Mouse (Mus musculus) Patski (cell line): Measurements from ENCODE around the gene Jazf1. TPM values are rescaled to one million over a fixed set of nuclear protein-coding genes. Genes with fewer than 3 reads are reported as not detected.

ENCODE experiments used
- ATAC-seq: fragments of 100-300 bp; one replicate; pipeline ENCODE4 v1.8.0; 2021
- CTCF ChIA-PET: fragments of 350-600 bp; sonication (Branson Sonifier 250); formaldehyde crosslinking; loops from one replicate; lab custom pipeline; 2022; ENCODE audit warnings: inconsistent platforms; lab: Charles Lee
- POLR2A ChIA-PET: fragments of 350-600 bp; sonication (Branson Sonifier 250); formaldehyde crosslinking; loops from one replicate; lab custom pipeline; 2022; ENCODE audit warnings: antibody characterized with exemption, inconsistent platforms; lab: Charles Lee
- DNase-seq: peaks from one replicate; pipeline ENCODE4 v3.0.0-alpha.2; 2011; ENCODE audit warnings: low read depth, low spot score
- H3K27me3 ChIP-seq: fragments of 371-371 bp; one replicate; pipeline ENCODE4 v1.5.1; 2021
- CTCF ChIP-seq: fragments of 100-300 bp; IDR thresholded peaks from one replicate; pipeline ENCODE4 v1.5.1; 2021
- in situ Hi-C: fragments of 300-500 bp; cut with MboI; formaldehyde crosslinking; loops from 3 replicates; pipeline ENCODE4 v1.11.1; 2018; ENCODE audit warnings: low pct_unique_long_range_greater_than_20kb, mixed read lengths
- polyA plus RNA-seq: library from polyadenylated mRNA; unstranded; gene quantifications from one replicate; pipeline ENCODE4 v1.2.3, GENCODE M21; 2021

The Jazf1 gene
- polyA plus RNA-seq, 1 experiment from 2014 or later, result 15.5 TPM

- in situ Hi-C loops, result no loop called here
- H3K27me3 ChIP-seq, result no peaks in the 10 kb centered on the region
- POLR2A ChIA-PET, result no interaction called here
- DNase-seq (no peak), ATAC-seq (no peak)
- no peak for TF ChIP-seq CTCF
- CTCF ChIA-PET, result interaction anchor here (1.5 to 3.8 kb wide), 3 partner anchors 8 to 25 kb away, joined by 7 to 21 read pairs (median 9); no protein-coding TSS in a partner anchor
Observed at GRCm38 (mm10) chr6:52961660-52962490, 106.6 kb downstream of the Jazf1 start.

GRCm38 (mm10) chr6:52957730-52958129 lies 110.7 kb downstream of the Jazf1 start:
- POLR2A ChIA-PET, result interaction anchor here (0.6 kb wide), 1 partner anchor 763 kb away, joined by 4 read pairs; no protein-coding TSS in a partner anchor
- no peak for DNase-seq
- CTCF ChIA-PET, result interaction anchor here (1.3 to 5.7 kb wide), 5 partner anchors 10 to 188 kb away, joined by 4 to 46 read pairs (median 6); no protein-coding TSS in a partner anchor
- peak; percentile 94 for TF ChIP-seq CTCF
- ATAC-seq, result no peak
- H3K27me3 ChIP-seq, result no peaks in the 10 kb centered on the region
- in situ Hi-C loops, result no loop called here

- in situ Hi-C loops, result no loop called here
- no peaks in the 10 kb centered on the region for H3K27me3 ChIP-seq
- DNase-seq, result no peak
- ATAC-seq, result no peak
- TF ChIP-seq CTCF, result no peak
- ChIA-PET POLR2A (no interaction called here), CTCF (interaction anchor here (5.7 kb wide), 1 partner anchor 15 kb away, joined by 46 read pairs; no protein-coding TSS in a partner anchor)
Observed at GRCm38 (mm10) chr6:52956131-52956530, 112.3 kb downstream of the Jazf1 start.

- no peak for TF ChIP-seq CTCF
- ChIA-PET POLR2A (no interaction called here), CTCF (interaction anchor here (1.3 to 5.7 kb wide), 3 partner anchors 16 to 39 kb away, joined by 3 to 46 read pairs (median 5); no protein-coding TSS in a partner anchor)
- no peaks in the 10 kb centered on the region for H3K27me3 ChIP-seq
- DNase-seq (no peak), ATAC-seq (no peak)
- in situ Hi-C loops, result no loop called here
Observed at GRCm38 (mm10) chr6:52955304-52955703, 113.1 kb downstream of the Jazf1 start.

- ATAC-seq, result no peak
- in situ Hi-C loops, result no loop called here
- ChIA-PET POLR2A (interaction anchor here (0.6 kb wide), 1 partner anchor 710 kb away, joined by 3 read pairs; no protein-coding TSS in a partner anchor), CTCF (interaction anchor here (1.3 to 5.7 kb wide), 3 partner anchors 17 to 40 kb away, joined by 3 to 46 read pairs (median 5); no protein-coding TSS in a partner anchor)
- TF ChIP-seq CTCF, result no peak
- H3K27me3 ChIP-seq, result no peaks in the 10 kb centered on the region
- no peak for DNase-seq
Observed at GRCm38 (mm10) chr6:52954861-52955260, 113.6 kb downstream of the Jazf1 start.

- in situ Hi-C loops, result no loop called here
- no peak for ATAC-seq
- CTCF ChIA-PET, result interaction anchor here (1.3 to 5.7 kb wide), 3 partner anchors 17 to 40 kb away, joined by 3 to 46 read pairs (median 5); no protein-coding TSS in a partner anchor
- no peak for TF ChIP-seq CTCF
- no peaks in the 10 kb centered on the region for H3K27me3 ChIP-seq
- POLR2A ChIA-PET, result interaction anchor here (0.6 kb wide), 1 partner anchor 710 kb away, joined by 3 read pairs; no protein-coding TSS in a partner anchor
- DNase-seq, result no peak
Observed at GRCm38 (mm10) chr6:52954441-52954840, 114.0 kb downstream of the Jazf1 start.

GRCm38 (mm10) chr6:52952526-52952900 lies 115.9 kb downstream of the Jazf1 start:
- TF ChIP-seq CTCF, result no peak
- in situ Hi-C loops, result no loop called here
- H3K27me3 ChIP-seq, result no peaks in the 10 kb centered on the region
- CTCF ChIA-PET, result no interaction called here
- no peak for ATAC-seq
- POLR2A ChIA-PET, result no interaction called here
- DNase-seq, result no peak

- ATAC-seq, result no peak
- TF ChIP-seq CTCF, result no peak
- ChIA-PET CTCF (interaction anchor here (1.0 kb wide), 1 partner anchor 36 kb away, joined by 3 read pairs; no protein-coding TSS in a partner anchor), POLR2A (no interaction called here)
- in situ Hi-C loops, result no loop called here
- DNase-seq, result no peak
- H3K27me3 ChIP-seq, result no peaks in the 10 kb centered on the region
Observed at GRCm38 (mm10) chr6:52951871-52952525, 116.4 kb downstream of the Jazf1 start.

- no peak for TF ChIP-seq CTCF
- CTCF ChIA-PET, result no interaction called here
- ATAC-seq, result no peak
- in situ Hi-C loops, result no loop called here
- POLR2A ChIA-PET, result no interaction called here
- H3K27me3 ChIP-seq, result no peaks in the 10 kb centered on the region
- no peak for DNase-seq
Observed at GRCm38 (mm10) chr6:52950371-52950770, 118.1 kb downstream of the Jazf1 start.

- in situ Hi-C loops, result no loop called here
- ChIA-PET POLR2A (no interaction called here), CTCF (no interaction called here)
- no peaks in the 10 kb centered on the region for H3K27me3 ChIP-seq
- no peak for TF ChIP-seq CTCF
- DNase-seq, result no peak
- no peak for ATAC-seq
Observed at GRCm38 (mm10) chr6:52942534-52942933, 125.9 kb downstream of the Jazf1 start.
